Mouse (Mus musculus) adrenal gland, adult 8-10 months (tissue): ENCODE results near the gene Ralbp1. TPM values are rescaled to one million over a fixed set of nuclear protein-coding genes. Genes with fewer than 3 reads are reported as not detected.

Experiments used
- DNase-seq: peaks from one replicate; pipeline ENCODE4 v3.0.0; 2022
- total RNA-seq, 4 experiments: library from RNA; stranded (reverse); gene quantifications; 2 replicates each; pipeline ENCODE4 v1.2.4; 2022

Ralbp1 gene
- total RNA-seq: 10 to 100 TPM; 59.3 to 64.9 (median 62.6) TPM

GRCm38 (mm10) chr17:65885697-65886529 is at the start of gene Ralbp1:
Gene Ralbp1, minus strand, starts transcription at chr17:65885798.
- DNase-seq: peak; percentile 19

GRCm38 (mm10) chr17:65933741-65934140 is 48.1 kb upstream of the Ralbp1 start:
- no peak for DNase-seq

GRCm38 (mm10) chr17:65931525-65931924 is 45.9 kb upstream of the Ralbp1 start:
- DNase-seq: no peak

- peak; percentile 76 for DNase-seq
Observed at GRCm38 (mm10) chr17:65930960-65931359, 45.4 kb upstream of the Ralbp1 start.

GRCm38 (mm10) chr17:65930158-65930826 is 44.7 kb upstream of the Ralbp1 start:
- DNase-seq: no peak

- no peak for DNase-seq
Observed at GRCm38 (mm10) chr17:65929319-65929978, 43.9 kb upstream of the Ralbp1 start.

GRCm38 (mm10) chr17:65927077-65927476 is 41.5 kb upstream of the Ralbp1 start:
- no peak for DNase-seq

GRCm38 (mm10) chr17:65924218-65924617 is 38.6 kb upstream of the Ralbp1 start:
- no peak for DNase-seq

GRCm38 (mm10) chr17:65921975-65922374 is 36.4 kb upstream of the Ralbp1 start:
- no peak for DNase-seq

- no peak for DNase-seq
Observed at GRCm38 (mm10) chr17:65919235-65919634, 33.6 kb upstream of the Ralbp1 start.

- DNase-seq: no peak
Observed at GRCm38 (mm10) chr17:65916135-65916668, 30.6 kb upstream of the Ralbp1 start.

- no peak for DNase-seq
Observed at GRCm38 (mm10) chr17:65914083-65914482, 28.5 kb upstream of the Ralbp1 start.

GRCm38 (mm10) chr17:65912202-65912601 is 26.6 kb upstream of the Ralbp1 start:
- no peak for DNase-seq

- DNase-seq: no peak
Observed at GRCm38 (mm10) chr17:65911285-65912069, 25.9 kb upstream of the Ralbp1 start.

GRCm38 (mm10) chr17:65908270-65908669 is 22.7 kb upstream of the Ralbp1 start:
- no peak for DNase-seq

GRCm38 (mm10) chr17:65906895-65907401 is 21.4 kb upstream of the Ralbp1 start:
- no peak for DNase-seq

- DNase-seq: no peak
Observed at GRCm38 (mm10) chr17:65906313-65906894, 20.8 kb upstream of the Ralbp1 start.

- no peak for DNase-seq
Observed at GRCm38 (mm10) chr17:65905241-65905640, 19.6 kb upstream of the Ralbp1 start.

- no peak for DNase-seq
Observed at GRCm38 (mm10) chr17:65903826-65904225, 18.2 kb upstream of the Ralbp1 start.

GRCm38 (mm10) chr17:65903011-65903410 is 17.4 kb upstream of the Ralbp1 start:
- no peak for DNase-seq

- no peak for DNase-seq
Observed at GRCm38 (mm10) chr17:65902281-65902680, 16.7 kb upstream of the Ralbp1 start.

- DNase-seq: no peak
Observed at GRCm38 (mm10) chr17:65896016-65896415, 10.4 kb upstream of the Ralbp1 start.
